Mouse (Mus musculus): Measurements from ENCODE around the gene Tsacc. TPM values are rescaled to one million over a fixed set of nuclear protein-coding genes. Genes with fewer than 3 reads are reported as not detected.
"Not testable (repeated sequence)": the region's sequence is repeated elsewhere in the genome, so short reads cannot be mapped to it uniquely, and the experiment has no call there.

Gene Tsacc
- 2.6 and 2.8 TPM in 2 replicates for total RNA-seq (2017)

- peak; percentile 89 for ATAC-seq (replicated peaks; ENCODE audit: low read depth, poor library complexity, severe bottlenecking)
Measured at GRCm38 (mm10) chr3:88296561-88297318, at the start of gene Tsacc, which contains the start of gene Cct3. Gene Tsacc (minus strand): TSS chr3:88296999. Gene Cct3 (plus strand): TSS chr3:88297116.

GRCm38 (mm10) chr3:88339006-88339405 is 42.2 kb upstream of the Tsacc start:
- no peak for ATAC-seq (replicated peaks; ENCODE audit: low read depth, poor library complexity, severe bottlenecking)

GRCm38 (mm10) chr3:88338316-88338715 is 41.5 kb upstream of the Tsacc start:
- peak; percentile 51 for ATAC-seq (replicated peaks; ENCODE audit: low read depth, poor library complexity, severe bottlenecking)

DNA sequence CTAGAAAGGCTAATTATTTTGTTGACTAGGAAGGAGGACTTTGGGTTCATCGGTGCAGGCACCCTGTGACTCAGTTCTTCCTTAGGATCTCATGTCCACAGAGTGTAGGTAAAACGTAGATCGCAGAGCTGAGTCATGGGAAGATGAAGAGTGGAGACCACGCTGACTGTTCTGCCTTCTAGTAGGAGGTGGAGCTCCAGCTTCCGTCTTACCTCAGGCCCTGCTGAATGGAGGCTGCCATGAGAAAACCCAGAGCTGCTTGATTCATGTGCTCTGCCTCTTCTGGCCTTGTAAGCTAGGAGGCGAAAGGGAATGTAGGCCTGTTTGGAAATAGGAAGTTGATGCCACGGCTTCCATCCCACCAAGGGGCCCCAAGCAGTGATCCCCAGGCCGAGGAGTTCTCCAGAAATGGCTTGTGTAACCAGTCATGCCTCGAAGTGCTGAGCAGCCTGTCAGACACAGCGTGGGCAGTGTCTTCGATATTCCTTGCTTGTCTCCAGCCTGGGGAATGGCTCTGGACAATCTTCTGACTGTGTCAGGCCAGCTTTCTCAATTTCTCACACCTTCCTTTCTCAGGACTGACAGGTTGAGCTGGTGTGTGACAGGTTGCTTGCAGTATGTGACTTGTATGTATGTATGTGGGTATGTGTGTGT is 40.7 kb upstream of the Tsacc start:
- no peak for ATAC-seq (replicated peaks; ENCODE audit: low read depth, poor library complexity, severe bottlenecking)

GRCm38 (mm10) chr3:88336058-88337013 is 39.5 kb upstream of the Tsacc start, which contains the start of the genes Tmem79 and Smg5:
Gene Tmem79 (minus strand): TSS chr3:88336148.
Gene Smg5 (plus strand): TSS chr3:88336260.
- peak; percentile 86 for ATAC-seq (replicated peaks; ENCODE audit: low read depth, poor library complexity, severe bottlenecking)

DNA sequence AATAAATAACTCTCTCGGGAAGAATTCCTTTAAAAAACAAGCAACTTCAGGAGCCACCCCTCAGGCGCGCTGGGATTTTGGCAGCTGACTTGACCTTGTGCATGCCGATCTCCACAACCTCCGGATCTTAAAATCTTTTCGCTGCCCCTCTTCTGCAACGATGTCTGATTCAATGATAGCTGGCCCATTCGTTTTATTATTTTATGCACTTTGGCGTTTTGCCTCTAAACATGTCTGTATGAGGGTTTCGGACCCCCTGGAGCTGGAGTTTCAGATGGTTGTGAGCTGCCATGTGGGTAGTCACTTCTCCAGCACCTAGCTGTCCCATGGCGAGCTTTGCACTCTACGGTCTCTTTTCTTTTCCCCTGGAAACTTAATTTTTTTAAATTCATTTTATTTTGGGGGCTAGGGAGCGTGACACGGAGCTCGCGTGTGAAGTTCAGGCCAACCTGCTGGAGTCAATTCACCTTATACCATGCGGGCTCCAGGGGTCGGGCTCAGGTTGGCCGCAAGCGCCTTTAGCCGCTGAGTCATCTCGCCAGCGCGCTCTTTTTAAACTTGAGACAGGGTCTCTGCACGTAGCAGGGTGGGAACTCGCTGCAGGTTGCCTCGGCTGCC is 38.7 kb upstream of the Tsacc start:
- peak; percentile 57 for ATAC-seq (replicated peaks; ENCODE audit: low read depth, poor library complexity, severe bottlenecking)

- ATAC-seq (replicated peaks; ENCODE audit: low read depth, poor library complexity, severe bottlenecking) = no peak
Measured at GRCm38 (mm10) chr3:88334902-88335435, 38.2 kb upstream of the Tsacc start.

GRCm38 (mm10) chr3:88334029-88334658 is 37.3 kb upstream of the Tsacc start:
- no peak for ATAC-seq (replicated peaks; ENCODE audit: low read depth, poor library complexity, severe bottlenecking)

DNA sequence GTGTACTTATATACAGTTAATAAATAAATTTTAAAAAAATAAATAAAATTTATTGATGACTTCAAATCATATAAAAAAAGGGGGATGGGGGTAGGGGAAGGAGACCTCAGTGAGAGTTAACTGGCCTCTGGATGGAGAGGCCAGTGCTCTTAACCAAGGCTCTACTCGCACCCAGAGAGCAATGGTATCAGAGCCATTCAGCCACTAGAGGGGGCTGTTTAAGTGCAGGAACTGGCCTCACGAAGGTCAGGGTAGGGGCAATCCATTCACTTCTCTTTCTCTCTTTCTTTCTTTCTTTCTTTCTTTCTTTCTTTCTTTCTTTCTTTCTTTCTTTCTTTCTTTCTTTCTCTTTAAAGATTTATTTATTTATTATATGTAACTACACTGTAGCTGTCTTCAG is 34.5 kb upstream of the Tsacc start:
- ATAC-seq (replicated peaks; ENCODE audit: low read depth, poor library complexity, severe bottlenecking) = 0 out of 2 replicates have a peak, but pooled peaks have one; percentile 36

GRCm38 (mm10) chr3:88328956-88329355 is 32.2 kb upstream of the Tsacc start:
- ATAC-seq (replicated peaks; ENCODE audit: low read depth, poor library complexity, severe bottlenecking) = no peak

DNA sequence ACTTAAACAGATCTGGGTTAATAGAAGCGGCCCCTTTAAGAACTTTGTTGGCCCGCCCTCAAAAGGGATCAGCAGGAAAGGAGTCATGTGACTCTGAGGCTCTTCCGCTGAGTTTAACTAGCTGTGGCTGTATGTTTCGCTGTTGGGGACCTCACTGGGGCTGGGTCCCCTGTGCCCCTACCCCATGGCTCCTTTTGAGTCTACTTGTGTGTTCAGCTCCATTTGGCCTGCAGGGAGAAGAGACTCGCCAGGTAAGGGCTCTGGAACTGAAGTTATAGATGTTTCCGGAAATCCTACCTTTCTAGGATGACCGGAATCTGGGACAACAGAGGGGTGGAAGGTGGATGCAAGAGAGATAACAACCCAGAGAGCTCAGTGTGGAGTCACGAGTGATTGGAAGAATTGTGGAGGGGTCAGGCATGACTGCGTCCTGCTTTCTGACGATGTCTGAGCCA is 28.2 kb upstream of the Tsacc start, which contains the start of gene Glmp:
Gene Glmp, plus strand, starts transcription at position 73 of the 455 bp plus-strand sequence.
- ATAC-seq (replicated peaks; ENCODE audit: low read depth, poor library complexity, severe bottlenecking) = peak; percentile 86

DNA sequence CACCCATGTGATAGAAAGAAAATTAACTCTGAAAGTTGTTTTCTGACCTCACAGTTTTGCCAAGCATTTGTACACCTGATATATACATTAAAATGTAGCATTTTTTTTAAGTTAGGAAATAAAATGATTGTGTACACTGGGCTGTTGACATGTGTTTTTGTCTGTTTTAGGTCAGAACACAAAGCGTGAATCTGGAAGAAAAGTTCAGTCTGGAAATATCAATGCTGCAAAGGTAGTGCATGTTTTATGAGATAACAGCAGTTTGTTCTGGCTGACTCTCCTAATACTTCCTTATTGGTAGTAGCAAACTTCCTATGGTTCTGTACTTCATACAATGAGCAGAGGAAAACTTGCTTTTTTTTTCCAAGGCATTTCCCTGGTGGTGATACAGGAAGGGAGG is 2.4 kb upstream of the Tsacc start:
- no peak for ATAC-seq (replicated peaks; ENCODE audit: low read depth, poor library complexity, severe bottlenecking)

DNA sequence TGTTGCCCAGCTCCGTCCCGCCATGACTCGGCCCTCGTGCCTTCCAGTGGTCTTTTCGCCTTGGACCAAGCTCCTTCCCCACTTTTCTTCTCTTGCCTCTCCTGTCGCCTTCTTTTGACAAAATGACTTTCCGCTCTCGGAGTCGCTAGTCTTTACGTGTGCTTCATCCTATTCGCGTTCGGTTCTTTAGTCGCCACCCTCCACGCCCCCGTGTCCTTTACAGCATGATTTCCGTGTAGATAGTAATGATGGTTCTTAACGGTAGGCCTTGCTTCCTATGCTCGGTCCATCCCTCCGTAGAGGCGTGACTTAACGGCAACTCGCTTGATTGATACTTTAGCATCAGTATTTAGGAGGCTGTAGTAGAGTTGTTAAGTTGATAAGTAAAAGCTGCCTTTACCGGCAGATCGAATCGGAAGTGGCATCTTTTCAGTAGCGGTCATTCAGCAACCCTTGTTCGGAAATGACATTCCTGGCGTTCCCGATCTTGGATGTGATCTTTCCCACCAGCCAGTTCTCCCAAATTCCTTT is 587 bp upstream of the Tsacc start:
- peak; percentile 12 for ATAC-seq (replicated peaks; ENCODE audit: low read depth, poor library complexity, severe bottlenecking)

GRCm38 (mm10) chr3:88296110-88296560 is 664 bp downstream of the Tsacc start:
- peak; percentile 20; the same call in 1 of the 2 replicates for ATAC-seq (replicated peaks; ENCODE audit: low read depth, poor library complexity, severe bottlenecking)

DNA sequence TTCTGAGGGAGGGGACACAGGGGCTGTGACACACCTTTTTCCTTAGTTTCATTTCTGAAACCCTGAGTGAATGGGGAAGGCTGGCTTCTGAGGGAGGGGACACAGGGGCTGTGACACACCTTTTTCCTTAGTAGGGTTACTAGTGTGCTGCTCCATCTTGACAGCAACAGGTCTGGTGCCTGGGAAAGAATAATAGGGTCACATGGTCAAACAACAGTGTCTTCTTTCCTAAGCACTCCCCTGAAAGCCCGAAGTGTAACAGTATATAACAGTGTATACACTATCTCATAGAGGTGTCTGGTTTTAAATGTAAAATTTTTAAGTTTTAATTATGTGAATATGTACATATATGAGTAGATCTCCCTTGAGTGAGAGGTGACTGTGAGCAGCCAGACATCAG is 1.5 kb downstream of the Tsacc start:
- ATAC-seq (replicated peaks; ENCODE audit: low read depth, poor library complexity, severe bottlenecking) = not testable (repeated sequence)

- no peak for ATAC-seq (replicated peaks; ENCODE audit: low read depth, poor library complexity, severe bottlenecking)
Measured at GRCm38 (mm10) chr3:88291970-88292369, 4.8 kb downstream of the Tsacc start.

GRCm38 (mm10) chr3:88288133-88288713 is 8.6 kb downstream of the Tsacc start:
- not testable (repeated sequence) for ATAC-seq (replicated peaks; ENCODE audit: low read depth, poor library complexity, severe bottlenecking)

DNA sequence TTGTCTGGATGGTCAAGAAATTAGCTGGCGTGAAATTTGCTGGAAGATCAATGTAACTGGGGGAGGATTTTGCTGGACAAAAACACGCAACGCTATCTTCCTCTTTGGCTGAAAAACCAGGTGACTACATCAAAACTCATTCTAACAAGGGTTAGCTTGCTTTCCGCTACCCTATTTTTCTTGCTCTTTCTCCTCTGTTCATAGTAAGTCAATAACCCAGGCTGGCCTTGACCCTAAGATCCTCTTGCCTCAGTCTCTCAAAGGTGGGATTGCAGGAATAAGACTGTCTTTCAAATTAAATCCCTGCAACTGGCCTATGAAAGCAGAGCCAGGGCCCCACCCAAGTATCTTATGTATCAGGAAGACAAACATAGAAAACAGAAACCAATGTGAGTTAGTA is 9.7 kb downstream of the Tsacc start, which contains the start of gene Gm38392:
Gene Gm38392, minus strand, starts transcription at position 101 of the 400 bp plus-strand sequence.
- no peak for ATAC-seq (replicated peaks; ENCODE audit: low read depth, poor library complexity, severe bottlenecking)

Data from common myeloid progenitor, adult 5-6 weeks (primary cell).